Mouse (Mus musculus) ES-E14 (cell line): ENCODE results near the gene C2cd4b. TPM values are rescaled to one million over a fixed set of nuclear protein-coding genes. Genes with fewer than 3 reads are reported as not detected.

Experiments used
- DNase-seq: peaks from one replicate; pipeline ENCODE4 v3.0.0-alpha.2; 2013; ENCODE audit warnings: low read depth, low spot score
- H3K27ac ChIP-seq: 2 replicates; pipeline ENCODE4 v1.5.1; 2012; ENCODE audit warnings: low read depth, mild to moderate bottlenecking, low read length, moderate library complexity, mixed read lengths; ENCODE audit not compliant: poor library complexity, insufficient read depth, severe bottlenecking
- H3K36me3 ChIP-seq: 2 replicates; pipeline ENCODE4 v1.6.1; 2012; ENCODE audit warnings: mild to moderate bottlenecking, low read length, moderate library complexity, mixed read lengths; ENCODE audit not compliant: control insufficient read depth, poor library complexity, insufficient read depth, severe bottlenecking
- H3K4me1 ChIP-seq, 2 experiments: fragments of 150-350 bp in 1 of 2; sonication (generic) in 1 of 2; 2 replicates each; pipeline ENCODE4 v1.6.1; 2012; ENCODE audit warnings: low read length in 2 of 2, mild to moderate bottlenecking in 1 of 2, mixed read lengths in 1 of 2; ENCODE audit not compliant: control insufficient read depth in 2 of 2, insufficient read depth in 2 of 2, poor library complexity in 1 of 2
- H3K4me3 ChIP-seq, 2 experiments: fragments of 150-350 bp in 1 of 2; sonication (generic) in 1 of 2; 2 replicates each; pipeline ENCODE4 v1.5.1; 2012; ENCODE audit warnings: low read length in 2 of 2, low read depth in 1 of 2, mild to moderate bottlenecking in 1 of 2, mixed read lengths in 1 of 2; ENCODE audit not compliant: insufficient read depth in 1 of 2, poor library complexity in 1 of 2, severe bottlenecking in 1 of 2
- H3K9ac ChIP-seq: 2 replicates; pipeline ENCODE4 v1.6.1; 2012; ENCODE audit warnings: low read depth, mild to moderate bottlenecking, low read length, mixed read lengths; ENCODE audit not compliant: poor library complexity, insufficient read depth, severe bottlenecking
- H3K9me3 ChIP-seq: fragments of 150-350 bp; sonication (generic); 2 replicates; pipeline ENCODE4 v1.6.1; 2012; ENCODE audit warnings: low read depth, mild to moderate bottlenecking, low read length; ENCODE audit not compliant: control insufficient read depth, insufficient read depth
- CHD2 ChIP-seq: IDR thresholded peaks from 2 replicates; pipeline ENCODE4 v1.6.1; 2014; ENCODE audit warnings: mild to moderate bottlenecking, low read depth, low read length, inconsistent platforms
- HCFC1 ChIP-seq: IDR thresholded peaks from 2 replicates; pipeline ENCODE4 v1.6.1; 2012; ENCODE audit warnings: low read length, inconsistent platforms, borderline replicate concordance; ENCODE audit not compliant: insufficient read depth
- MAFK ChIP-seq: IDR thresholded peaks from 2 replicates; pipeline ENCODE4 v1.6.1; 2014; ENCODE audit warnings: mild to moderate bottlenecking, low read depth, low read length, inconsistent platforms; ENCODE audit not compliant: insufficient read depth
- ZC3H11A ChIP-seq: IDR thresholded peaks from 2 replicates; pipeline ENCODE4 v1.6.1; 2012; ENCODE audit warnings: low read depth, mild to moderate bottlenecking, inconsistent platforms, low read length, borderline replicate concordance
- ZNF384 ChIP-seq: IDR thresholded peaks from 2 replicates; pipeline ENCODE4 v1.6.1; 2012; ENCODE audit warnings: low read depth, low read length, inconsistent platforms
- in situ Hi-C, 2 experiments: fragments of 600-800 bp; cut with MboI; formaldehyde crosslinking; loops; one replicate each; pipeline ENCODE4 v1.15.1; 2025; ENCODE audit warnings: low sequenced_read_pairs in 2 of 2, inconsistent platforms in 1 of 2; ENCODE audit not compliant: unreplicated experiment in 2 of 2
- total RNA-seq: library from RNA; depleted of rRNA; stranded (reverse); fragments of 300-350 nt; gene quantifications from 2 replicates; pipeline ENCODE4 v1.2.3, GENCODE M21; 2012

Gene C2cd4b
- total RNA-seq, 1 experiment = 1.1 TPM

DNA sequence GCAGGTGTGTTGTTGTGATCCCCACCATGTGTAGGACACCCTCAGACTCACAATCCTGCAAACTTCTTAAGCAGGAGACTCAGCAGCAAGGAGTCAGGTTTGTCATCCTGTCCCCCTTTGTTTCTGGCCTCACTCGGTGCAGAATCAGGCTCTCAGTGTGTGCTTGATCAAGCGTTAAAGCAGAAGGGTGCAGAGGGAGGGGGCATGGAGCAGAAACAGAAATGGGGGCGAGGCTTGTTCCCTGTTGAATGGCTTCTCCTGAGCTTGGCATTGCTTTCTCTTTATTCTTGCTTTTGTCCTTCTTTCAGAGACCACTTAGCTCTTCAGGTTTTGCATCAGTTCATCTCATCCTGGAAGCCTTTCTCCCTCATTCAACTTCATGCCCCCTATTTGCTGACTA, 40.6 kb upstream of the C2cd4b start:
- no peak overlapping the region for H3K27ac ChIP-seq
- TF ChIP-seq ZNF384 (no peak), MAFK (no peak), HCFC1 (no peak), CHD2 (no peak), ZC3H11A (no peak)
- 0 out of 4 replicates have a peak, but pooled peaks cover 0 to under 1% of the 10 kb centered on the region in 2 experiments for H3K4me1 ChIP-seq
- H3K9me3 ChIP-seq = no peaks in the 10 kb centered on the region
- no peaks in the 10 kb centered on the region for H3K36me3 ChIP-seq
- H3K4me3 ChIP-seq = no peak overlapping the region
- DNase-seq = no peak
- no peak overlapping the region for H3K9ac ChIP-seq
- in situ Hi-C loops = no loop called here

DNA sequence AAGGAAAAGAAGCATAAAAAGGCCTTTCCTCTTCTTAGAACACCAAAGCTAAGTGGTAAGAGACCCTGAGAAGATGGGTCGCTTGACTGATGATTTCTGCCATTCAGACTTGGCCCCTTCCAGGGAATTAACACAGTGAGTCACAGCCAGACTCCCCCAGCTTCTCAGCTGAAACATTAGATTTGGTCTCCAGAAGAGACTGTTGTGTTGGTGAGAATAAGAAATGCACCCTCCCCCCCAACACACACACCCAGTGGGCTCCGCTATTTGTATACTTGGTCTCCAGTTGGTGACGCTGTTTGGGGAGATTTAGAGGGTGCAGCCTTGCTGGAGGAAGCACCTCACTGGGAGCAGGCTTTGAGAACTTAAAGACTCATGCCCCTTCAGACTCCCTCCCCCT, 39.1 kb upstream of the C2cd4b start:
- TF ChIP-seq MAFK = no peak
- TF ChIP-seq HCFC1 = no peak
- no peak for TF ChIP-seq ZNF384
- TF ChIP-seq ZC3H11A = no peak
- TF ChIP-seq CHD2 = no peak
- in situ Hi-C loops = no loop called here

DNA sequence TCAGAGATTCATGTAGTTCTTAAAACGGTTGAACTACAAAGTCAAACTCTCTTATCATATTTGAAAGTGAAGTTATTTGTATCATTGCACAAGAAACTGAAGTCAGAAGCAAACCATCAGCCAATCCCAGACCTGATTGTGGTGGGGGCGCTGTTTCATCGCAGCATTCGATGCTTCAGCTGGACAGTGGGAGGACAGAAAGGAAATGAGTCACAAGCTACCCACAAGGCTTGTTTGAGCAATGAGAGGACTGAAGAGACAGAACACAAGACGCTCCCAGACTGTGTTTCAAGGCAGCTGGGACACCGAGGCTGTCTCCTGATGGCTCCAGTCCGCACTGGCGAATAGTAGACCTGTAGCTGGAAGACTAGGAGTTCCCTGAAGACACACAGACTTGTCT, 36.9 kb upstream of the C2cd4b start:
- DNase-seq = no peak
- Histone ChIP-seq H3K36me3 (no peaks in the 10 kb centered on the region), H3K4me1 (no peaks in the 10 kb centered on the region), H3K27ac (no peak overlapping the region), H3K4me3 (no peak overlapping the region), H3K9me3 (no peaks in the 10 kb centered on the region), H3K9ac (no peak overlapping the region)
- in situ Hi-C loops = no loop called here
- TF ChIP-seq ZC3H11A (no peak), MAFK (no peak), HCFC1 (no peak), CHD2 (no peak), ZNF384 (no peak)

More for the DNA sequence above, 39.1 kb upstream of the C2cd4b start:
- Histone ChIP-seq H3K36me3 (no peaks in the 10 kb centered on the region), H3K4me3 (no peak overlapping the region), H3K9me3 (no peaks in the 10 kb centered on the region), H3K27ac (no peak overlapping the region), H3K4me1 (no peaks in the 10 kb centered on the region), H3K9ac (no peak overlapping the region)
- no peak for DNase-seq

DNA sequence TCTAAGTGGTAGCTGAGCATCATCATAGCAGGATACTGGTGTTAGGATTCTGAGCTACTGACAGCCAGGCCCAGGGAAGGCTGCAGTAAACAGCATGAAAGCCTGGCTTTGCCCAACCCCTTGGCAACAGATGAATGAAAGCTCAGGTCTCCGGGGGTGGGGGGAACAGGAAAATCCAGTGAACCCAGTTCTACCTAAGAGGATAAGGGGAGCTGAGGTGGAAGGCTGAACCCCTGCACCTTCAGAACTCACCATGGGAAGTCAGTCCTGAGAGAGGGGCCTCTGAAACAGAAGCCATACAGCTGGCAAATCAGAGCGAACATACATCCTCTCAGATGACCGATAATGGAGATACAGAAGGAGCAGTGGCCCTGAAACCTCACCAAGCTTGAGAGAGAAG, 34.0 kb upstream of the C2cd4b start:
- Histone ChIP-seq H3K4me1 (no peaks in the 10 kb centered on the region), H3K27ac (no peak overlapping the region), H3K4me3 (no peak overlapping the region), H3K36me3 (no peaks in the 10 kb centered on the region), H3K9me3 (no peaks in the 10 kb centered on the region), H3K9ac (no peak overlapping the region)
- no peak for DNase-seq
- in situ Hi-C loops = no loop called here
- TF ChIP-seq CHD2 (no peak), HCFC1 (no peak), MAFK (no peak), ZC3H11A (no peak), ZNF384 (no peak)

DNA sequence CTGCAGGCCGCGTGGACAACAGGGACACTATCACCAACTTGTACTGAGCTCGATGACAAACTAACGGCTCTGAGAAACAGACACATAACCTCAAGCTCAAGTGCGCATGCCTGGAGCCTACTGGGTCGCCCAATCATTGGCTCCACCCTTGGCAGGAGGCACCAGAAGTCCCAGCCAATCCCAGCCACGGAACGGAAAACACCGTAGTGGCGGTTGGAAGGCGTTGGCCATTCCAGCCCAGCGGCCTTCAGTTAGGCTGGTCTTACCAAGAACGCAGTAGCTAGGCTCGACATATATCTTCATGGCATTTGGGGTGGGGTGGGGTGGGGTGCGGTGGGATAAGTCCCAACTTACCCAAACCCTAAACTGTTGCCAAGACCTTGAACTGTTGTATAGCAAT, 25.5 kb upstream of the C2cd4b start:
- Histone ChIP-seq H3K27ac (no peak overlapping the region), H3K36me3 (no peaks in the 10 kb centered on the region), H3K9ac (no peak overlapping the region), H3K4me1 (0 out of 4 replicates have a peak, but pooled peaks cover 0 to 2% of the 10 kb centered on the region in 2 experiments), H3K9me3 (no peaks in the 10 kb centered on the region), H3K4me3 (no peak overlapping the region)
- in situ Hi-C loops = no loop called here
- TF ChIP-seq HCFC1 = no peak
- TF ChIP-seq ZNF384 = no peak
- no peak for TF ChIP-seq MAFK
- no peak for DNase-seq
